8 mouse cellular contexts compared by ENCODE assay signal in the genomic region with DNA sequence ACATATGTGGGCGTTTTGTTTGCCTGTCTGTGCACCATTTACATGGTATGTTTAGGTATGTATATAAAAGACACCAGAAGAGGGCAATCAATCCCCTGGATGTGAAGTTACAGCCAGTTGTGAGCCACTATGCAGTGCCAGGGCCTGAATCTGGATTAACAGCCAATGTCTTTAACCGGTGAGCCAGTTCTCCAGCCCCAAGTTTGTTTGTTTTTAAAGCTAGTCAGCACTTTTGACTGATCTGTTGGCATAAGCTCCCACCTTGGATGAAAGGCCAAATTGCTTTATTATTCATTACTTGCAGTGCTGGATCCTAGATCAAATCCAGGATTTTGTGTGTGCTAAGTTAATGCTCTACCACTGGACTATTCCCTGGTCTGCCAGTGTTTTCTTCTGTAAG. TPM values are rescaled to one million over a fixed set of nuclear protein-coding genes. Genes with fewer than 3 reads are reported as not detected.
DNase-seq lines count a peak whose midpoint lies in the region; ATAC-seq lines count a peak whose summit lies in the region.

No protein-coding gene starts in this region.

- peak overlapping the region; percentile 70 for H3K9ac ChIP-seq in lung, embryonic 16.5 days (ENCODE audit: low read length)
- H3K9ac ChIP-seq in embryonic facial prominence, embryonic 12.5 days, result no peak overlapping the region
- H3K9ac ChIP-seq in kidney, embryonic 16.5 days (replicated peaks; ENCODE audit: low read length), result peak overlapping the region; percentile 82
- peak overlapping the region; percentile 77; the same call in 1 of the 2 replicates for H3K9ac ChIP-seq in neural tube, embryonic 14.5 days (replicated peaks; ENCODE audit: low read depth, low read length)

- H3K27me3 ChIP-seq in lung, embryonic 16.5 days (ENCODE audit: control insufficient read depth, insufficient read depth, low read depth, low read length), result no peaks in the 10 kb centered on the region
- H3K27me3 ChIP-seq in embryonic facial prominence, embryonic 12.5 days, result no peaks in the 10 kb centered on the region
- no peaks in the 10 kb centered on the region for H3K27me3 ChIP-seq in kidney, embryonic 16.5 days (ENCODE audit: insufficient read depth, low read length)
- H3K27me3 ChIP-seq in neural tube, embryonic 14.5 days (ENCODE audit: control insufficient read depth, insufficient read depth, low read length), result no peaks in the 10 kb centered on the region

- peaks cover 23% of the 10 kb centered on the region for H3K4me1 ChIP-seq in lung, embryonic 16.5 days (replicated peaks; ENCODE audit: control insufficient read depth, insufficient read depth, low read length)
- H3K4me1 ChIP-seq in embryonic facial prominence, embryonic 12.5 days, result peaks cover 10% of the 10 kb centered on the region
- H3K4me1 ChIP-seq in kidney, embryonic 16.5 days (ENCODE audit: insufficient read depth, low read length), result peaks cover 20% of the 10 kb centered on the region
- H3K4me1 ChIP-seq in neural tube, embryonic 14.5 days (ENCODE audit: control insufficient read depth, insufficient read depth, low read length), result peaks cover 17% of the 10 kb centered on the region

- peak overlapping the region; percentile 73 for H3K4me2 ChIP-seq in lung, embryonic 16.5 days (ENCODE audit: low read depth, low read length)
- peak overlapping the region; percentile 81 for H3K4me2 ChIP-seq in embryonic facial prominence, embryonic 12.5 days (replicated peaks)
- H3K4me2 ChIP-seq in kidney, embryonic 16.5 days (replicated peaks; ENCODE audit: low read depth, low read length), result peak overlapping the region; percentile 95
- H3K4me2 ChIP-seq in neural tube, embryonic 14.5 days (ENCODE audit: low read depth, low read length), result peak overlapping the region; percentile 94

- ATAC-seq in lung, embryonic 16.5 days (ENCODE audit: low read depth), result no peak
- no peak for ATAC-seq in embryonic facial prominence, embryonic 12.5 days (ENCODE audit: insufficient number of reproducible peaks, insufficient read depth, low FRiP score, low TSS enrichment)
- ATAC-seq in kidney, embryonic 16.5 days (ENCODE audit: low FRiP score, low TSS enrichment), result no peak
- ATAC-seq in neural tube, embryonic 14.5 days (ENCODE audit: low read depth), result no peak

- peak overlapping the region; percentile 62 for H3K4me3 ChIP-seq in lung, embryonic 16.5 days (ENCODE audit: low read length)
- peak overlapping the region; percentile 69 for H3K4me3 ChIP-seq in embryonic facial prominence, embryonic 12.5 days
- peak overlapping the region; percentile 88 for H3K4me3 ChIP-seq in kidney, embryonic 16.5 days (ENCODE audit: low read length)
- H3K4me3 ChIP-seq in neural tube, embryonic 14.5 days (ENCODE audit: low read depth, low read length), result peak overlapping the region; percentile 71

- DNase-seq in lung, postnatal 14 days, result no peak
- no peak for DNase-seq in frontal cortex, postnatal 10 days (ENCODE audit: low spot score in 2 of 2)
- no peak for DNase-seq in cerebellum, adult 11-12 months
- no peak for DNase-seq in thymus, postnatal 14 days

- H3K27ac ChIP-seq in lung, embryonic 16.5 days (ENCODE audit: low read length), result peak overlapping the region; percentile 20; the same call in 1 of the 2 replicates
- no peak overlapping the region for H3K27ac ChIP-seq in embryonic facial prominence, embryonic 12.5 days
- peak overlapping the region; percentile 74 for H3K27ac ChIP-seq in kidney, embryonic 16.5 days (ENCODE audit: low read length)
- no peak overlapping the region for H3K27ac ChIP-seq in neural tube, embryonic 14.5 days (ENCODE audit: low read depth, low read length)

- H3K9me3 ChIP-seq in lung, embryonic 16.5 days (ENCODE audit: control insufficient read depth, low read length), result no peaks in the 10 kb centered on the region
- H3K9me3 ChIP-seq in embryonic facial prominence, embryonic 12.5 days, result no peaks in the 10 kb centered on the region
- no peaks in the 10 kb centered on the region for H3K9me3 ChIP-seq in kidney, embryonic 16.5 days (ENCODE audit: low read length)
- no peaks in the 10 kb centered on the region for H3K9me3 ChIP-seq in neural tube, embryonic 14.5 days (ENCODE audit: control insufficient read depth, low read length)

- no peaks in the 10 kb centered on the region for H3K36me3 ChIP-seq in lung, embryonic 16.5 days (ENCODE audit: control insufficient read depth, insufficient read depth, low read length)
- no peaks in the 10 kb centered on the region for H3K36me3 ChIP-seq in embryonic facial prominence, embryonic 12.5 days
- H3K36me3 ChIP-seq in kidney, embryonic 16.5 days (ENCODE audit: insufficient read depth, low read length), result no peaks in the 10 kb centered on the region
- H3K36me3 ChIP-seq in neural tube, embryonic 14.5 days (ENCODE audit: control insufficient read depth, insufficient read depth, low read length), result no peaks in the 10 kb centered on the region

- WGBS in lung, embryonic 16.5 days, result 50% methylated on average over 2 of the region's 2 CpGs
- 59% methylated on average over 2 of the region's 2 CpGs for WGBS in embryonic facial prominence, embryonic 12.5 days
- WGBS in kidney, embryonic 16.5 days, result 69% methylated on average over 2 of the region's 2 CpGs
- WGBS in neural tube, embryonic 14.5 days, result 51% methylated on average over 2 of the region's 2 CpGs

RNA-seq across cellular contexts. Expression of a gene that starts 1.3 kb away (rescaled TPM):
- 29.6 and 33.4 TPM in 2 replicates for polyA plus RNA-seq in lung, embryonic 16.5 days (2015; fragmentation: Nextera tagmentation; extraction: Ambion mirVana)
- 28.4 and 28.7 TPM in 2 replicates for polyA plus RNA-seq in embryonic facial prominence, embryonic 12.5 days (2016; fragmentation: Nextera tagmentation; extraction: Ambion mirVana)
- polyA plus RNA-seq in kidney, embryonic 16.5 days (2015; fragmentation: Nextera tagmentation; extraction: Ambion mirVana), result 36.3 and 41.7 TPM in 2 replicates
- polyA plus RNA-seq in neural tube, embryonic 14.5 days (2014; fragmentation: Nextera tagmentation; extraction: Ambion mirVana), result 47.8 and 50.9 TPM in 2 replicates

RNA-seq across cellular contexts. Expression of a gene that starts 1.7 kb away (rescaled TPM):
- 11.2 and 11.3 TPM in 2 replicates for polyA plus RNA-seq in lung, embryonic 16.5 days (2015; fragmentation: Nextera tagmentation; extraction: Ambion mirVana)
- 2.0 and 2.3 TPM in 2 replicates for polyA plus RNA-seq in embryonic facial prominence, embryonic 12.5 days (2016; fragmentation: Nextera tagmentation; extraction: Ambion mirVana)
- polyA plus RNA-seq in kidney, embryonic 16.5 days (2015; fragmentation: Nextera tagmentation; extraction: Ambion mirVana), result 2.1 and 2.8 TPM in 2 replicates
- polyA plus RNA-seq in neural tube, embryonic 14.5 days (2014; fragmentation: Nextera tagmentation; extraction: Ambion mirVana), result 5.2 TPM in 2 replicates

Comparison
In these comparisons a context has a peak if more than half of its experiments do, and no peak if none do; other contexts are left out.
1. H3K27ac ChIP-seq: peak in lung, embryonic 16.5 days (single experiment) and kidney, embryonic 16.5 days (single experiment); none in embryonic facial prominence, embryonic 12.5 days (single experiment) and neural tube, embryonic 14.5 days (single experiment).
2. Peak in every context shown above with its lines, with median percentiles within 50 percentile points of each other: H3K4me2 ChIP-seq and H3K4me3 ChIP-seq.